Mouse (Mus musculus): ENCODE results near the gene Egln1. TPM values are rescaled to one million over a fixed set of nuclear protein-coding genes. Genes with fewer than 3 reads are reported as not detected.

Gene Egln1
- polyA plus RNA-seq, 1 experiment from 2014 or later: 15.0 TPM

GRCm38 (mm10) chr8:124943801-124944200, 5.3 kb downstream of the Egln1 start:
- ATAC-seq (ENCODE audit: insufficient number of reproducible peaks, insufficient read depth, low FRiP score, low TSS enrichment, low read depth): no peak
- peaks cover 33% of the 10 kb centered on the region for H3K4me1 ChIP-seq

GRCm38 (mm10) chr8:124937293-124937692, 11.8 kb downstream of the Egln1 start:
- ATAC-seq (ENCODE audit: insufficient number of reproducible peaks, insufficient read depth, low FRiP score, low TSS enrichment, low read depth): no peak
- WGBS: 87% methylated on average over 4 of the region's 4 CpGs
- no peak overlapping the region for H3K9ac ChIP-seq
- no peak overlapping the region for H3K4me3 ChIP-seq
- no peaks in the 10 kb centered on the region for H3K9me3 ChIP-seq
- no peak overlapping the region for H3K27ac ChIP-seq
- H3K36me3 ChIP-seq: peaks cover 40% of the 10 kb centered on the region
- H3K4me1 ChIP-seq: no peaks in the 10 kb centered on the region
- H3K4me2 ChIP-seq: no peak overlapping the region
- no peaks in the 10 kb centered on the region for H3K27me3 ChIP-seq

More at GRCm38 (mm10) chr8:124943801-124944200, 5.3 kb downstream of the Egln1 start:
- H3K27me3 ChIP-seq: no peaks in the 10 kb centered on the region
- 89% methylated on average over 6 of the region's 6 CpGs for WGBS
- peaks cover 26% of the 10 kb centered on the region for H3K36me3 ChIP-seq
- H3K9me3 ChIP-seq: no peaks in the 10 kb centered on the region
- no peak overlapping the region for H3K27ac ChIP-seq
- H3K9ac ChIP-seq: no peak overlapping the region
- no peak overlapping the region for H3K4me3 ChIP-seq
- no peak overlapping the region for H3K4me2 ChIP-seq

- Histone ChIP-seq H3K4me3 (no peak overlapping the region), H3K4me1 (no peaks in the 10 kb centered on the region), H3K9ac (no peak overlapping the region), H3K9me3 (no peaks in the 10 kb centered on the region), H3K27me3 (no peaks in the 10 kb centered on the region), H3K36me3 (peaks cover 38% of the 10 kb centered on the region), H3K4me2 (no peak overlapping the region), H3K27ac (no peak overlapping the region)
- 98% methylated on average over 10 of the region's 10 CpGs for WGBS
- ATAC-seq (ENCODE audit: insufficient number of reproducible peaks, insufficient read depth, low FRiP score, low TSS enrichment, low read depth): no peak
These were observed 12.4 kb downstream of the Egln1 start for GRCm38 (mm10) chr8:124936699-124937098.

- H3K4me1 ChIP-seq: no peaks in the 10 kb centered on the region
These were observed 14.0 kb downstream of the Egln1 start for GRCm38 (mm10) chr8:124935116-124935515.

GRCm38 (mm10) chr8:124932435-124932834, 16.7 kb downstream of the Egln1 start:
- H3K36me3 ChIP-seq: peaks cover 14% of the 10 kb centered on the region; the same call in 1 of the 2 replicates
- 0 out of 2 replicates have a peak, but pooled peaks cover 6% of the 10 kb centered on the region for H3K4me1 ChIP-seq
- no peak for ATAC-seq (ENCODE audit: insufficient number of reproducible peaks, insufficient read depth, low FRiP score, low TSS enrichment, low read depth)
- no peak overlapping the region for H3K4me2 ChIP-seq
- H3K9ac ChIP-seq: no peak overlapping the region
- no peaks in the 10 kb centered on the region for H3K9me3 ChIP-seq
- WGBS: 80% methylated on average over 3 of the region's 3 CpGs
- H3K27me3 ChIP-seq: no peaks in the 10 kb centered on the region
- no peak overlapping the region for H3K27ac ChIP-seq
- H3K4me3 ChIP-seq: no peak overlapping the region

More at GRCm38 (mm10) chr8:124935116-124935515, 14.0 kb downstream of the Egln1 start:
- H3K36me3 ChIP-seq: peaks cover 27% of the 10 kb centered on the region
- H3K27ac ChIP-seq: no peak overlapping the region
- H3K27me3 ChIP-seq: no peaks in the 10 kb centered on the region
- H3K4me3 ChIP-seq: no peak overlapping the region
- H3K9me3 ChIP-seq: no peaks in the 10 kb centered on the region
- no peak overlapping the region for H3K4me2 ChIP-seq
- 87% methylated on average over 5 of the region's 5 CpGs for WGBS
- H3K9ac ChIP-seq: no peak overlapping the region
- ATAC-seq (ENCODE audit: insufficient number of reproducible peaks, insufficient read depth, low FRiP score, low TSS enrichment, low read depth): no peak

- H3K9ac ChIP-seq: no peak overlapping the region
- ATAC-seq (ENCODE audit: insufficient number of reproducible peaks, insufficient read depth, low FRiP score, low TSS enrichment, low read depth): no peak
- 0 out of 2 replicates have a peak, but pooled peaks cover 6% of the 10 kb centered on the region for H3K4me1 ChIP-seq
- H3K9me3 ChIP-seq: no peaks in the 10 kb centered on the region
- WGBS: 81% methylated on average over 4 of the region's 4 CpGs
- no peak overlapping the region for H3K27ac ChIP-seq
- no peak overlapping the region for H3K4me2 ChIP-seq
- H3K27me3 ChIP-seq: no peaks in the 10 kb centered on the region
- H3K36me3 ChIP-seq: peaks cover 12% of the 10 kb centered on the region; the same call in 1 of the 2 replicates
- no peak overlapping the region for H3K4me3 ChIP-seq
These were observed 18.5 kb downstream of the Egln1 start for GRCm38 (mm10) chr8:124930649-124931048.

- ATAC-seq (ENCODE audit: insufficient number of reproducible peaks, insufficient read depth, low FRiP score, low TSS enrichment, low read depth): no peak
- Histone ChIP-seq H3K36me3 (peaks cover 17% of the 10 kb centered on the region; the same call in 1 of the 2 replicates), H3K4me2 (no peak overlapping the region), H3K4me3 (no peak overlapping the region), H3K27ac (no peak overlapping the region), H3K4me1 (0 out of 2 replicates have a peak, but pooled peaks cover 6% of the 10 kb centered on the region), H3K9me3 (no peaks in the 10 kb centered on the region), H3K27me3 (no peaks in the 10 kb centered on the region), H3K9ac (no peak overlapping the region)
- 91% methylated on average over 13 of the region's 13 CpGs for WGBS
These were observed 19.0 kb downstream of the Egln1 start for GRCm38 (mm10) chr8:124930086-124930485.

GRCm38 (mm10) chr8:124929006-124929405, 20.1 kb downstream of the Egln1 start:
- no peak overlapping the region for H3K27ac ChIP-seq
- no peaks in the 10 kb centered on the region for H3K9me3 ChIP-seq
- H3K27me3 ChIP-seq: no peaks in the 10 kb centered on the region
- H3K36me3 ChIP-seq: peaks cover 17% of the 10 kb centered on the region; the same call in 1 of the 2 replicates
- 76% methylated on average over 11 of the region's 11 CpGs for WGBS
- H3K4me2 ChIP-seq: no peak overlapping the region
- no peak overlapping the region for H3K4me3 ChIP-seq
- 0 out of 2 replicates have a peak, but pooled peaks cover 6% of the 10 kb centered on the region for H3K4me1 ChIP-seq
- no peak for ATAC-seq (ENCODE audit: insufficient number of reproducible peaks, insufficient read depth, low FRiP score, low TSS enrichment, low read depth)
- H3K9ac ChIP-seq: no peak overlapping the region

- H3K9me3 ChIP-seq: no peaks in the 10 kb centered on the region
- H3K9ac ChIP-seq: no peak overlapping the region
- H3K4me2 ChIP-seq: no peak overlapping the region
- WGBS: 80% methylated on average over 10 of the region's 10 CpGs
- H3K27ac ChIP-seq: no peak overlapping the region
- no peak for ATAC-seq (ENCODE audit: insufficient number of reproducible peaks, insufficient read depth, low FRiP score, low TSS enrichment, low read depth)
- H3K36me3 ChIP-seq: peaks cover 17% of the 10 kb centered on the region; the same call in 1 of the 2 replicates
- 0 out of 2 replicates have a peak, but pooled peaks cover 12% of the 10 kb centered on the region for H3K4me1 ChIP-seq
- H3K4me3 ChIP-seq: no peak overlapping the region
- no peaks in the 10 kb centered on the region for H3K27me3 ChIP-seq
These were observed 22.8 kb downstream of the Egln1 start for GRCm38 (mm10) chr8:124926351-124926771.

GRCm38 (mm10) chr8:124925544-124926266, 23.4 kb downstream of the Egln1 start:
- Histone ChIP-seq H3K4me2 (no peak overlapping the region), H3K36me3 (peaks cover 17% of the 10 kb centered on the region; the same call in 1 of the 2 replicates), H3K4me1 (peaks cover 15% of the 10 kb centered on the region; the same call in 1 of the 2 replicates), H3K4me3 (no peak overlapping the region), H3K9ac (no peak overlapping the region), H3K27me3 (no peaks in the 10 kb centered on the region), H3K27ac (no peak overlapping the region), H3K9me3 (no peaks in the 10 kb centered on the region)
- WGBS: 78% methylated on average over 14 of the region's 14 CpGs
- ATAC-seq (ENCODE audit: insufficient number of reproducible peaks, insufficient read depth, low FRiP score, low TSS enrichment, low read depth): no peak

GRCm38 (mm10) chr8:124923971-124924652, 25.0 kb downstream of the Egln1 start:
- Histone ChIP-seq H3K9ac (no peak overlapping the region), H3K9me3 (no peaks in the 10 kb centered on the region), H3K4me3 (no peak overlapping the region), H3K36me3 (peaks cover 17% of the 10 kb centered on the region; the same call in 1 of the 2 replicates), H3K4me1 (peaks cover 19% of the 10 kb centered on the region; the same call in 1 of the 2 replicates), H3K27ac (no peak overlapping the region), H3K27me3 (no peaks in the 10 kb centered on the region), H3K4me2 (no peak overlapping the region)
- no peak for ATAC-seq (ENCODE audit: insufficient number of reproducible peaks, insufficient read depth, low FRiP score, low TSS enrichment, low read depth)
- 88% methylated on average over 15 of the region's 15 CpGs for WGBS

Measured in embryonic facial prominence, embryonic 13.5 days (tissue).